Mouse (Mus musculus) brain, embryonic 14.5 days (tissue): Measurements from ENCODE around the gene Borcs5.

Experiments
- CTCF ChIP-seq: fragments of 200-500 bp; IDR thresholded peaks from 2 replicates; pipeline ENCODE4 v1.5.1; 2012; ENCODE audit warnings: inconsistent platforms, mild to moderate bottlenecking, moderate library complexity, borderline replicate concordance; ENCODE audit not compliant: insufficient read depth, insufficient read length; ENCODE audit errors: extremely low read depth
- POLR2A ChIP-seq: fragments of 200-500 bp; IDR thresholded peaks from 2 replicates; pipeline ENCODE4 v1.6.1; 2012; ENCODE audit warnings: mild to moderate bottlenecking, inconsistent platforms, borderline replicate concordance; ENCODE audit not compliant: poor library complexity, insufficient read depth, insufficient read length, severe bottlenecking; ENCODE audit errors: extremely low read depth

DNA sequence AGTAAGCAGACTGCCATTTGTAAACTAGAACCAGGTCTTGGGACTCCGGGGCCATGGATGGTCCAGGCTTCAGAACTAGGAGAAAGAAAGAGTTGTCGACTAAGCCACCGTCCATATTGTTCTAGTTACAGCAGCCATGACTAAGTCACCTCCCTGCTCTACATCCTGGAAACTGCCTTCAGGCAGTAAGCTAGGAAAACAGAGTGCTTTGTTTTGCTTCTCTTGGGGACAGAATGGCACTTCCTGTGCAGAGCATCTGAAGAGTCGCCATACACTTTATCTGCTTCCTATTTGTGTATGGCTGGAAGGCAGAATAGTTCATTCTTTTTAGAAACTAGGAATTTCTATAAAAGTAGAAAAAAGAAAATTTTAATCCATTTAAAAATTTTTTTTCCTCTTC is 17.2 kb downstream of the Borcs5 start:
- TF ChIP-seq POLR2A = no peak
- TF ChIP-seq CTCF = no peak
